Mouse (Mus musculus) small intestine, adult 2 months (tissue): ENCODE results near the gene Msx3.

Experiments
- CTCF ChIP-seq: fragments of 200-500 bp; IDR thresholded peaks from 2 replicates; pipeline ENCODE4 v1.5.1; 2012; ENCODE audit warnings: low read depth, mild to moderate bottlenecking, control low read depth, inconsistent platforms, low read length, moderate library complexity, mixed read lengths; ENCODE audit not compliant: insufficient replicate concordance, insufficient read length; ENCODE audit errors: extremely low read depth
- POLR2A ChIP-seq: fragments of 200-500 bp; IDR thresholded peaks from 2 replicates; pipeline ENCODE4 v1.6.1; 2012; ENCODE audit warnings: low read depth, mild to moderate bottlenecking, control low read depth, inconsistent platforms, low read length, moderate library complexity

DNA sequence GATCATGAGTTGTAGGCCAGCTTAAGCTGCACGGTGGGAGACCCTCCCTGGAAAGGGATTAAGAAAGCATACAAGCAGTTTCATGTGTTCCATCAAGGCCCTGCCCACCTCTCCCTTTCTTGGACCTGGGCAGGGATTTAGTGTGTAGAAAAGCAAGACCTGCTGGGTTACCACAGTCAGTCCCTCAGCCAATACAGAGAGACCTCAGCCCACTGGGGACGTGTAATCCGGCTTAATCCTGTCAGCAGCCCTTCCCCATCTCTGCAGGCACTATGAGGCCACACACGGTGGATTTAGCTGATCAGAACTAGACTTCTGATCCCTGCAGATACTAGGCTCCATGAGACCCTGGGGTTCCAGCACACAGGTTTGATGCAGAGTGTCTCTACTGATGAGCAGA is 10.7 kb upstream of the Msx3 start:
- TF ChIP-seq POLR2A (no peak), CTCF (no peak)
